Mouse (Mus musculus) gastrocnemius, adult 18-20 months (tissue): Measurements from ENCODE around the gene Rps24. TPM values are rescaled to one million over a fixed set of nuclear protein-coding genes. Genes with fewer than 3 reads are reported as not detected.
A peak's percentile ranks its signal among the peaks of the same experiment; 100 is the strongest.
"Not testable (repeated sequence)": the region's sequence is repeated elsewhere in the genome, so short reads cannot be mapped to it uniquely, and the experiment has no call there.

Experiments
- DNase-seq: peaks from one replicate; pipeline ENCODE4 v3.0.0; 2021; ENCODE audit warnings: low spot score
- long read RNA-seq, 2 experiments: library from polyadenylated mRNA; stranded (forward); transcript quantifications; one replicate each; pipeline ENCODE4 v2.0.0; 2021
- total RNA-seq, 2 experiments: library from RNA; stranded (reverse); gene quantifications; 2 replicates each; pipeline ENCODE4 v1.2.3; 2021

The Rps24 gene
- total RNA-seq = 100 to 1,000 TPM; 767 to 782 TPM
- long read RNA-seq, experiment 1, partial matches to known transcripts = 40 of 137 reads
- long read RNA-seq, experiment 1, other reads (novel, unspliced or antisense) = 94 of 137 reads
- long read RNA-seq, experiment 2, partial matches to known transcripts = 39 of 130 reads
- long read RNA-seq, experiment 2, other reads (novel, unspliced or antisense) = 89 of 130 reads

GRCm38 (mm10) chr14:24486773-24487227 lies at the start of gene Rps24, which contains the start of gene Polr3a:
Gene Rps24, plus strand, starts transcription at chr14:24487125.
Gene Polr3a, minus strand, starts transcription at chr14:24487058.
- peak; percentile 89 for DNase-seq

- DNase-seq = not testable (repeated sequence)
These were observed 43.4 kb upstream of the Rps24 start for GRCm38 (mm10) chr14:24443529-24443928.

- DNase-seq = no peak
These were observed 28.7 kb upstream of the Rps24 start for GRCm38 (mm10) chr14:24458191-24458590.

- no peak for DNase-seq
These were observed 18.1 kb upstream of the Rps24 start for GRCm38 (mm10) chr14:24468806-24469205.

GRCm38 (mm10) chr14:24486241-24486767 lies 621 bp upstream of the Rps24 start:
- no peak for DNase-seq

GRCm38 (mm10) chr14:24489772-24490171 lies 2.8 kb downstream of the Rps24 start:
- DNase-seq = not testable (repeated sequence)

GRCm38 (mm10) chr14:24490468-24491265 lies 3.7 kb downstream of the Rps24 start:
- peak; percentile 96 for DNase-seq

- no peak for DNase-seq
These were observed 4.5 kb downstream of the Rps24 start for GRCm38 (mm10) chr14:24491266-24491981.

GRCm38 (mm10) chr14:24493256-24493655 lies 6.3 kb downstream of the Rps24 start:
- DNase-seq = no peak

GRCm38 (mm10) chr14:24496507-24496906 lies 9.6 kb downstream of the Rps24 start:
- peak; percentile 60 for DNase-seq

- DNase-seq = no peak
These were observed 10.5 kb downstream of the Rps24 start for GRCm38 (mm10) chr14:24497443-24497842.

GRCm38 (mm10) chr14:24498561-24499255 lies 11.8 kb downstream of the Rps24 start:
- DNase-seq = no peak

- DNase-seq = no peak
These were observed 12.6 kb downstream of the Rps24 start for GRCm38 (mm10) chr14:24499478-24499877.

- DNase-seq = peak; percentile 86
These were observed 13.3 kb downstream of the Rps24 start for GRCm38 (mm10) chr14:24500091-24500844.

- DNase-seq = no peak
These were observed 13.9 kb downstream of the Rps24 start for GRCm38 (mm10) chr14:24500845-24501186.

GRCm38 (mm10) chr14:24501256-24501655 lies 14.3 kb downstream of the Rps24 start:
- no peak for DNase-seq

- no peak for DNase-seq
These were observed 20.6 kb downstream of the Rps24 start for GRCm38 (mm10) chr14:24507452-24508069.

GRCm38 (mm10) chr14:24508070-24508773 lies 21.3 kb downstream of the Rps24 start:
- DNase-seq = no peak

- DNase-seq = no peak
These were observed 22.6 kb downstream of the Rps24 start for GRCm38 (mm10) chr14:24509557-24509956.
